Mouse (Mus musculus): Measurements from ENCODE around the gene Larp4b.

DNA sequence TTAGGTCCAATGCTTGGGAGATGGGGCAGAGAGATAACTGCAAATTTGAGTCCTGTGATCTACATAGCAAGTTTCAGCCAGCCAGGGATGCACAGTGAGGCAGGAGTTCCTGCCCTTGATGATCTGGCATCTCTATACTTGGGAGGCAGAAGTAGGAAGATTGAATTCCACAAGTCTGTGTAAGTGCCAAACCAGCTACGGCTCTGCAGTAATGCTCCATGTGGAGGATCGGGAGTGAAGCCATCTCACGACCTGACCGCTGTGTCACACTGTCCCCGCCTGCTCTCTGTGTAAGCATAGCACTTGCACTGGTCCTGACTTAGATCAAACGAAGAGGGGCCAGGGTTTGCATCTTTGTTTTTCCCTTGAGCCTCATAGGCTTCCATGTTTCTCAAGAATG lies 75.9 kb downstream of the Larp4b start:
- TF ChIP-seq CTCF (conservative IDR thresholded peaks at IDR 0.05; ENCODE audit: insufficient read depth, insufficient read length, low read depth, low read length) (no peak), POLR2A (IDR thresholded peaks at IDR 0.05; ENCODE audit: low read depth, low read length) (no peak)

All from kidney, adult 2 months (tissue).